Mouse (Mus musculus) bone marrow macrophage, adult 2 months (primary cell): ENCODE data around the gene Sipa1l2.

ENCODE experiments used
- CTCF ChIP-seq: IDR thresholded peaks from 2 replicates; pipeline ENCODE4 v1.5.1; 2012; ENCODE audit warnings: low read depth, mild to moderate bottlenecking, low read length, moderate library complexity
- POLR2A ChIP-seq: IDR thresholded peaks from 2 replicates; pipeline ENCODE4 v1.6.1; 2012; ENCODE audit warnings: mild to moderate bottlenecking, low read depth, low read length, borderline replicate concordance

DNA sequence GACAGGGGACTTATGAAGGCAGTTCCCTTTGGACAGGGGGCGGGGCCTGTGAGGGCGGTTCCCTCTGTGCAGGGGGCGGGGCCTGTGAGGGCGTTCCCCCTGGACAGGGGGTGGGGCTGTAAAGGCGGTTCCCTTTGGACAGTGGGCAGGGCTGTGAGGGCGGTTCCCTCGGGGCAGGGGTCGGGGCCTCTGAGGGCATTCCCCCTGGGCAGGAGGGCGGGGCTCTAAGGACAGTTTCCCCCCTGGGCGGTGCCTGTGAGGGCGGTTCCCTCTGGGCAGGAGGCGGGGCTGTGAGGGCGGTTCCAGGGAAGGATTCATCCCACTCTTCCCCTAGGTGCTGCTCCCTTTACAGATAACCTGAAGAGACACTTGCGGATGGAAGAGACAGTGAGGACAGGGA, 171.6 kb downstream of the Sipa1l2 start:
- TF ChIP-seq POLR2A, result no peak
- TF ChIP-seq CTCF, result no peak
